Mouse (Mus musculus) ES-E14 (cell line): Measurements from ENCODE around the gene Mat1a.

ENCODE experiments used
- HCFC1 ChIP-seq: IDR thresholded peaks from 2 replicates; pipeline ENCODE4 v1.6.1; 2012; ENCODE audit warnings: low read length, inconsistent platforms, borderline replicate concordance; ENCODE audit not compliant: insufficient read depth
- MAFK ChIP-seq: IDR thresholded peaks from 2 replicates; pipeline ENCODE4 v1.6.1; 2014; ENCODE audit warnings: mild to moderate bottlenecking, low read depth, low read length, inconsistent platforms; ENCODE audit not compliant: insufficient read depth

DNA sequence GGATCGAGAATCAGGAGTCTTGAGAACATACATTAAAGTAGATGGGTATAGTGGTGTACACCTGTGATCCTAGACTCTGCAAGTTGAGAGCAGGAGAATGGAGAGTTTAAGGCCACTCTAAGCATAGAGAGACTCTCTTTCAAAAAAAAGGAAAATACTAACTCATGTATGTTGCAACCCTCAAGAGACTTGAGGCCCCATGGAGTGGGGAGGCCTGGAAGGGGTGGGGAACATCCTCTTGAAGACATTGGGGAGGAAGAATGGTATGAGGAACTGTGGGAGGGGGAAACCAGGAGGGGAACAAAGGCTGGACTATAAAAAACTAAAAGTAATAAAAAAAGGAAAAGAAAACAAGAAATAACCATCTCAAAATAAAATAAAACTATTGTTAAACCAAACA is 63.7 kb downstream of the Mat1a start:
- TF ChIP-seq HCFC1 (no peak), MAFK (no peak)
